22 mouse cellular contexts compared by ENCODE assay signal in genomic region chr19:23129908-23130307, GRCm38 (mm10). TPM values are rescaled to one million over a fixed set of nuclear protein-coding genes. Genes with fewer than 3 reads are reported as not detected.
A peak's percentile ranks its signal among the peaks of the same experiment; 100 is the strongest.
DNase-seq lines count a peak whose midpoint lies in the region; ATAC-seq lines count a peak whose summit lies in the region.
"Had no signal": no experiment of that assay in that cellular context is flagged by ENCODE, and none has a peak within 500 bp of the region (broad histone marks: within the 10 kb centered on the region; RNA-seq: fewer than 3 reads in every experiment).

No protein-coding gene starts in this region.

- H3K27me3 ChIP-seq in liver, embryonic 11.5 days (replicated peaks; ENCODE audit: control insufficient read depth, insufficient read depth, low read length), result peaks cover 23% of the 10 kb centered on the region
- peaks cover 38% of the 10 kb centered on the region for H3K27me3 ChIP-seq in liver, embryonic 15.5 days
- H3K27me3 ChIP-seq in heart, embryonic 10.5 days (ENCODE audit: insufficient read depth, poor library complexity, severe bottlenecking), result peaks cover 29% of the 10 kb centered on the region
- H3K27me3 ChIP-seq in kidney, embryonic 14.5 days (ENCODE audit: control insufficient read depth, insufficient read depth, low read length), result peaks cover 6% of the 10 kb centered on the region; the same call in 1 of the 2 replicates
- H3K27me3 ChIP-seq: CH12.LX, Patski had no signal

- H3K4me1 ChIP-seq in liver, embryonic 11.5 days (replicated peaks; ENCODE audit: control insufficient read depth, insufficient read depth, low read length), result peaks cover 6% of the 10 kb centered on the region
- H3K4me1 ChIP-seq in liver, embryonic 15.5 days (replicated peaks), result peaks cover 20% of the 10 kb centered on the region
- peaks cover 18% of the 10 kb centered on the region for H3K4me1 ChIP-seq in heart, embryonic 10.5 days
- peaks cover 3% of the 10 kb centered on the region for H3K4me1 ChIP-seq in kidney, embryonic 14.5 days (ENCODE audit: control insufficient read depth, insufficient read depth, low read length)

- no peaks in the 10 kb centered on the region for H3K9me3 ChIP-seq in liver, embryonic 11.5 days (ENCODE audit: control insufficient read depth, low read length)
- no peaks in the 10 kb centered on the region for H3K9me3 ChIP-seq in liver, embryonic 15.5 days (replicated peaks)
- no peaks in the 10 kb centered on the region for H3K9me3 ChIP-seq in heart, embryonic 10.5 days
- H3K9me3 ChIP-seq in kidney, embryonic 14.5 days (ENCODE audit: control insufficient read depth, low read length), result no peaks in the 10 kb centered on the region
- H3K9me3 ChIP-seq: embryonic facial prominence, embryonic 12.5 days; forebrain, embryonic 13.5 days; heart, embryonic 15.5 days; hindbrain, embryonic 10.5 days; hindbrain, embryonic 15.5 days had no signal

- H3K4me2 ChIP-seq in liver, embryonic 11.5 days, result no peak overlapping the region
- H3K4me2 ChIP-seq in liver, embryonic 15.5 days, result no peak overlapping the region
- no peak overlapping the region for H3K4me2 ChIP-seq in kidney, embryonic 14.5 days (replicated peaks; ENCODE audit: low read depth, low read length)
- H3K4me2 ChIP-seq: embryonic facial prominence, embryonic 12.5 days; forebrain, embryonic 13.5 days; heart, embryonic 11.5 days; heart, embryonic 15.5 days; hindbrain, embryonic 15.5 days had no signal

- H3K36me3 ChIP-seq in liver, embryonic 11.5 days (ENCODE audit: control insufficient read depth, insufficient read depth, low read length), result no peaks in the 10 kb centered on the region
- no peaks in the 10 kb centered on the region for H3K36me3 ChIP-seq in liver, embryonic 15.5 days (replicated peaks)
- H3K36me3 ChIP-seq in heart, embryonic 10.5 days, result no peaks in the 10 kb centered on the region
- no peaks in the 10 kb centered on the region for H3K36me3 ChIP-seq in kidney, embryonic 14.5 days (ENCODE audit: control insufficient read depth, insufficient read depth, low read length)
- H3K36me3 ChIP-seq: embryonic facial prominence, embryonic 12.5 days; heart, embryonic 15.5 days; hindbrain, embryonic 10.5 days; hindbrain, embryonic 15.5 days had no signal

- no peak for DNase-seq in liver, embryonic 11.5 days (ENCODE audit: low spot score)
- DNase-seq in heart, embryonic 10.5 days (ENCODE audit: low spot score), result no peak
- DNase-seq in cerebellum, postnatal 25 days, result no peak
- DNase-seq: adrenal gland, postnatal 14 days; cerebellum, adult 2 months; forebrain, postnatal 0 days; gastrocnemius, postnatal 36 days; heart, adult 11 months; heart, postnatal 14 days had no signal

- H3K27ac ChIP-seq in liver, embryonic 11.5 days (ENCODE audit: low read depth, low read length), result no peak overlapping the region
- H3K27ac ChIP-seq in liver, embryonic 15.5 days (replicated peaks), result no peak overlapping the region
- no peak overlapping the region for H3K27ac ChIP-seq in heart, embryonic 10.5 days
- H3K27ac ChIP-seq in kidney, embryonic 14.5 days (ENCODE audit: low read depth, low read length), result no peak overlapping the region
- H3K27ac ChIP-seq: embryonic facial prominence, embryonic 12.5 days; forebrain, embryonic 13.5 days; heart, embryonic 15.5 days; hindbrain, embryonic 10.5 days; hindbrain, embryonic 15.5 days had no signal

- H3K9ac ChIP-seq in liver, embryonic 11.5 days (ENCODE audit: low read depth, low read length), result no peak overlapping the region
- no peak overlapping the region for H3K9ac ChIP-seq in liver, embryonic 15.5 days
- H3K9ac ChIP-seq in kidney, embryonic 14.5 days (ENCODE audit: low read depth, low read length), result no peak overlapping the region
- H3K9ac ChIP-seq: embryonic facial prominence, embryonic 12.5 days; forebrain, embryonic 13.5 days; forebrain, postnatal 0 days; heart, embryonic 15.5 days; hindbrain, embryonic 15.5 days had no signal

- 76% methylated on average over 2 of the region's 2 CpGs for WGBS in liver, embryonic 11.5 days
- 70% methylated on average over 2 of the region's 2 CpGs for WGBS in liver, embryonic 15.5 days (ENCODE audit: insufficient replicate concordance)
- 86% methylated on average over 2 of the region's 2 CpGs for WGBS in heart, embryonic 10.5 days
- WGBS in kidney, embryonic 14.5 days, result 98% methylated on average over 2 of the region's 2 CpGs

- no peak overlapping the region for H3K4me3 ChIP-seq in liver, embryonic 11.5 days (ENCODE audit: low read depth, low read length)
- H3K4me3 ChIP-seq in liver, embryonic 15.5 days (replicated peaks), result no peak overlapping the region
- no peak overlapping the region for H3K4me3 ChIP-seq in heart, embryonic 10.5 days
- no peak overlapping the region for H3K4me3 ChIP-seq in kidney, embryonic 14.5 days (ENCODE audit: low read length)
- H3K4me3 ChIP-seq: embryonic facial prominence, embryonic 12.5 days; forebrain, embryonic 13.5 days; heart, embryonic 15.5 days; hindbrain, embryonic 10.5 days; hindbrain, embryonic 15.5 days had no signal

- ATAC-seq in erythroblast, adult 5-6 weeks (replicated peaks; ENCODE audit: low FRiP score, poor library complexity, severe bottlenecking), result peak; percentile 74
- peak; percentile 73 for ATAC-seq in liver, embryonic 11.5 days (replicated peaks; ENCODE audit: low FRiP score)
- ATAC-seq in liver, embryonic 15.5 days (ENCODE audit: insufficient read depth), result peak; percentile 54; the same call in 1 of the 2 replicates
- peak; percentile 79 for ATAC-seq in megakaryocyte-erythroid progenitor cell, adult 5-6 weeks (replicated peaks; ENCODE audit: low FRiP score, low TSS enrichment, poor library complexity, severe bottlenecking)
- no peak for ATAC-seq in kidney, embryonic 14.5 days (ENCODE audit: low FRiP score, low TSS enrichment)
- ATAC-seq: activated CD4-positive, CD25-positive, alpha-beta regulatory T cell, adult 4 months; forebrain, embryonic 13.5 days; forebrain, postnatal 0 days; Patski had no signal

RNA-seq across cellular contexts. Expression of gene Klf9, which starts 11.1 kb away (rescaled TPM):
- 2.5 TPM in 2 replicates for total RNA-seq in erythroblast, adult 5-6 weeks (2015; ENCODE audit: low replicate concordance)
- total RNA-seq in erythroblast, adult 5-6 weeks (2017; ENCODE audit: low replicate concordance), result 1.8 and 6.1 TPM in 2 replicates
- polyA plus RNA-seq in liver, embryonic 11.5 days (2014; fragmentation: Nextera tagmentation; extraction: Ambion mirVana), result 2.3 and 2.8 TPM in 2 replicates
- polyA plus RNA-seq in liver, embryonic 15.5 days (2015; fragmentation: Nextera tagmentation; extraction: Ambion mirVana), result 1.1 and 1.3 TPM in 2 replicates
- 22.9 and 24.6 TPM in 2 replicates for total RNA-seq in megakaryocyte-erythroid progenitor cell, adult 5-6 weeks (2014; fragmentation: Nextera tagmentation)
- 19.9 and 25.0 TPM in 2 replicates for total RNA-seq in megakaryocyte-erythroid progenitor cell, adult 5-6 weeks (2017)
- polyA plus RNA-seq in heart, embryonic 10.5 days (2016; fragmentation: Nextera tagmentation; extraction: Ambion mirVana), result 1.4 and 1.6 TPM in 2 replicates
- 2.7 and 4.2 TPM in 2 replicates for polyA plus RNA-seq in kidney, embryonic 14.5 days (2014; fragmentation: Nextera tagmentation; extraction: Ambion mirVana)
- total RNA-seq: CH12.LX had no signal
